Mouse (Mus musculus): ENCODE data around the gene Dmrta1.
"Not testable (repeated sequence)": the region's sequence is repeated elsewhere in the genome, so short reads cannot be mapped to it uniquely, and the experiment has no call there.

The Dmrta1 gene

DNA sequence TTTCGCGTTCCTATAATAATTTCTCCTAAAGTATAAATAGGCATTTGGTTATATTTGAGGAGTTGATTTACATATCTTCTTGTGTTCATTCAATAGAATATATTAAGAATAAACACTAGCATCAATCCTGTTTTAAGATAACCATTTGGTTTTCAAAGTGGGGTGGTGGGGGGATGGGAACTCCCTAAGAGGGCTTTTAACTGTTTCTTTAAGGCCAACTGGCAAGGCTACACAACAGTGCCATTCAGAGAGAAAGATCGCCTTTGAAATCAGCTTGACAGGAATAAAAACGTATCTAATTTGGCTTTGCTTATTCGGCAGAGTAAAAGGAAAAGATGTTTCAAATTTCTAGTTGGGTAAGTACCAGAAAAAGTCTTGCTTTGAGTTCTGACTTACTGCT lies at the start of gene Dmrta1:
TSS of gene Dmrta1 (plus strand) at position 242 of the 400 bp plus-strand sequence.
- DNase-seq: no peak

DNA sequence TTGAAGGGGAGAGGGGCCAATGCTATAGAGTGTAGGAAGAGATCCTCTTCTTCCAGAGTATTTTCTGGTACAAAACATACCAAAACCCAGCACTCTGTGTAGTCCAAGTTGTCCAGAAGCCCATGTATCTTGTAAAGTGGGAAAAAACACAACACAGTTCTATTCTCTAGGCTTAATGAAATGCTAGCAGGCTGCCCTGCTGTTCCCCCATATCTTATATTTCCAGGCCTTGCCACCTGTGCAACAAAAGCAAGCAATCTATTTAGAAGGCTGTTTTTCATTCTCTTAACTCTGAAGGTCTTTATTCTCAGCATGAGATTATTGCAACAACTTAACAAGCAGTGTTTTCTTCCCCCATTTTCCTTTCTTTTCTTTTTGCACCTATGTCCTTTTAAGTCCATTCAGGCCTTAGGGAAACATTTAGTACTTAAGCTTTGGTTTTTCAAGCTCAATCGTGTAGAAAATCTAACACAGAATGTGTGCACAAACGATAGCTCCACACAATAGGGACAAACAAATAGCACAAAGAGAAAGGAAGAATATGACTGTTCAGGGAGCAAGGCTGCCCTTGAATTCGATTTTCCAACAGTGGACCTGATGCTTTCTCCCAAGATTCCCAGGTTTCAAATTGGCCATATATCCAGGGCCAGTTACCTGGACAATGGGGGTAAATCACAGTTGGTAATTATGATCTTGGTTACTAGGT lies 48.7 kb upstream of the Dmrta1 start:
- DNase-seq: no peak

DNA sequence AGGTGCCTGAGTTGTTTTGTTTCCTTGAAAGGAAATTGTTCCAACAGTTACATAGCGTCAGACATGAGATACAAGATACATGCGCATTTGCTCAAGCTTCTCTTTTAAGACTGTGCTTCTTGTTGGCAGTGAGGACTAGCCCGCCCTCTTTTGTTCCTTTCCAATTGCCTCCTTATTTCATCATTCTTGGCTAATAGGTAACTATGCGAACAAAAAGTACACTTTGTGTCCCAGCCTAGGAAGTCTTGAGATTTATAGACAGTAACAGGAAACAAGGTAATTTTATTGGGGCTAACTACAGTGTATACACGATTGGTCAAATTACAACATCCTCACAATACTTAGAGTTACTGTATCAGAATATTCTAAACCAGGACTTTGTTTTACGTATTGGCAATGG lies 47.7 kb upstream of the Dmrta1 start:
- no peak for DNase-seq

DNA sequence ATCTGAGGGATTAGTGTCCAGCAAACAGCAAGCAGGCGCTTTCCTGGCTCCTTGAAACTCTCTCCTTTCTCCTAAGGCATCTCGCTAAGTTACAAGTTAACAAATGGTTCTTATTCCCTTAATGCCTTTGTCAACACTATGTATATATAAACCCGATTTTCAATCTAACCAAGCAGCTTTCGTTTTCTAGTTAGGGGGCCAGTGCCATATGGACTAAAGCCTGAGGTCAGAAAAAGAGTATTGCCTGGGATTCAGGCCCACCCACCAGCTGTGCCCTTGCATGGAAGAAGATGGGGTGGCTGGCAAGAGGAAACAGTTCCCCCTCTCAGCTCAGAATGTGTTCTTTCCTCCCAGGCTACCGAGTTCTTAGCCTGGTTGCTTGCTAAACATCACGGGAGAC lies 40.6 kb upstream of the Dmrta1 start:
- DNase-seq: no peak

DNA sequence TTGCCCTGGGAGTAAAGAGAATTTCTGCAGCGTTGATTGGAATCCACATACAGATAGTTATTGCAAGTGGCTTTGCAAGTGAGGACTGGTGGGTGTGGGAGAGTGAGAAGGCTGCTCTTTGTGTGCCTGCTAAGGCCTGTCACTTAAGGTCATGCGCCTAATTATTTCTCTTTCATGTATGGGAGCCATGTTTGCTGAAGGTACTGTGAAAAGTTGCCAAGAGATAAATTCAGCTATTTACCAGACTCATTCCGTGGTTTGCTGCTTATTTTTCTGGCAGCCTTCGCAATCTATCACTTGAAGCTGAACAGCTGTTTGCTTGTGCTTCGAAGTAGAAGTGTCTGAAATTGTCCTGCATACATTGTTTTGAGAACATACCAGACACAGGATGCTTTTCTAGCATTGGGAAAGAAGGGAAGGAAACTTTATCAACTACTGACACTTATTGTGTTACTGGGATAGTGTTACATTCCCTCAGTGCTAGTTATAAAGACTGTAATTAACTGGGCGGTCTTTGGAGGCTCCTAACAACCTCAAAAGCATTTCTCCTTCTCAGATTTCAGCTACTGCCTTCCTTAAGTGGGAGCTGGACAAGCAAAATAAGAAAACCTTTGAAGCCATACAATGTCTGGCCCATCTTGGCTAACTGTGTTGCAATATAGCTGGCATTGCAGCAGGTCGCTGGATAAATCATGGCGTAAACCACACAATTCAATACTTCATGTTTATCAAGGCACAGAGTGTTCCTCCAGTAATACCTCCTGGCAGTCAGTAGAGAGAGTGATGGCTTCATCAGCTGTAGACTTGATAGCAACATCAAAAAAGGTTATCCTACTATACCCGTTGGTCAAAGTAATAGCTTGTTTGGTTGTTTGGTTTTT lies 34.8 kb upstream of the Dmrta1 start:
- DNase-seq: no peak

DNA sequence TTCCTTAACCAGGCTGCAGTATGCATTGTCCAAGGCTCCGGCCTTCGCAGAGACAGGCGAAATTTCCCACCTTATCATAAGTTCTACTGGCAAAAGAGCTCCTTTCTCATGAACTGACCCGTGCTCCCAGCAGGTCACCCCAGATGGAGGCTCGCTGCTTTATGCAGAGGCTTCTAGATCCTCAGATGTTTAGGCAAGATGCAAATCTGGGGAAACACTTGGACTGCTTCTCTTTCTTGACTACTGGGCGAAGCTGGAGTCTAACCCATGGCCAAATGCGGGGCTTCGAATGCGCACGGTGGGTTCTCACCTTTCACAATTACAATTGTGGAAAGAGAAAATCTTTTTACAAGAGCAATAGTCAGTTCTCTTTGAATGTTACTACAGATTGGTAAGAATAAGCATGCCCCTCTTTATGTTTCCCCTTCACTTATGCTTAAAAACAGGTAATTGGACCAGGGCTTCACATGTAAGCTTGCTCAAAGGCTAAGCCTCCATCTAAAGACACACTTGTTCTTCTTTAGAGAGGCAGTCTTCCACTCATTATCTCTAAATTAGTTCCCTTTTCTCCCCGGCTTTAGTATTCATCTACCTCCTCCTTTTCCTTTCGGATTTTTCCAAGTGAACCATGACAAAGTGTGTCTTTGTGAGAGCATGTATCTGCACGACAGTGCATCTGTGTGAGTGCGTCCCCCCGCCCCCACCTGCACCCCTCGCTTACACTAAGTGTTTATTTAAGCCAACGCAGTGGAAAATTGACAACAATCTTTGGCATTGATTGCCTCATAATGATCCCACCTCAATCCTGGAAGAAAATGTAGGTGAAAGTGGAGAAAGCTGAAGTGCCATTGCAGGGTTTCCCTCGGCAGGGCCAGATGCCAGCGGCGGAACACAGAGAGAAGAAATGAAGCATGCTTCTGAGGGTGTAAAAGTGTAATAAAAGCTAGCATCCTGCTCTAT lies 28.6 kb upstream of the Dmrta1 start:
- DNase-seq: no peak

DNA sequence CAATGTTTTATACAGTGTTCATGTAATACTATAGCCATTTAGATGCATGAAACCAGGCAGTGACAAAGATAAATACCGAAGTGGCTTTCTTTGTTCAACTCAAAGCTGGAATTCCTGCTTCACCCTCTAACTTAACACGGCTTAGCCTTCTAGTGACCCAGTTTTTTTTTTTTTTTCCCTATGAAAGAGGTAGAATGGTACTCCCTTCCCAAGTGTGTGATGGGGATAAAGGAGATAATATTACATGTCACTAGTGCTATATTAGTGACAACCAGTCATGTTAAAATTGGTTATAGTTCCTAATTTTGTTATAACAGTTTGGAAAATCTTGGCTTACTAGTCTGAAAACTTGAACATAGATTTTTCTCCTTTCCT lies 27.9 kb upstream of the Dmrta1 start:
- no peak for DNase-seq

DNA sequence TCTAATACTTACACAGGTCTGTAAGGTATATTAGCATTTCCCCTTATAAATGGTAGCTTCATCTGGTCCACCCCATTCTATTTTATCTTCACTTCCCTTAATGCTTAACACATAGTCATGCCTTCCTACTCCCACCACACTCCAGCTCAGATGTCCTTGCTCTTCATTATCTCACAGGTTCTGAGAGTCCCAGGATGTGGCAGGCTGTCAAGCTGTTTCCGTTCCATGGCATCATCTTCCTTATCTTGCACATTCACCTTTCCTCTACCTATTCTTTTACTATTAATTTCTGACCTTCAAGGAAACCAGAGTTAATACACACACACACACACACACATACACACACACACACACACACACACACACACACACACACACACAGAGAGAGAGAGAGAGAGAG lies 27.5 kb upstream of the Dmrta1 start:
- no peak for DNase-seq

DNA sequence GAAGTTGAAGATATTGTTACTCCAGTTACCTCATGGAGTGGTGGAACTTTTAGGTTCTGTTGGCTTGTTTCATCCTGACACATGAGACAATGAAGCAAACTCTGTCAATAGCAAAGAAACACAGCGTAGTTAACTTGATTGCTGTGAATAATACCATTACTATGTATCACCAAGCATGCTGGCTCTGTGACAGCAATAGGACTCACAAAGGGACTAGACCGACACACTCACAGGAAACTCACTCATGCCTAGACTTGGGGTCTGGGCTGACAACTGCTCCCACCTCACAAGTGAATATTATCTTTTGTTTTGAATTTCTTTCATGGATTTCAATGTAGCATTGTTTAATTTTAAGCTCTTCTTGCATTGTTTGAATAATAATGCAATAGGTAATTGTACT lies 15.8 kb upstream of the Dmrta1 start:
- DNase-seq: no peak

DNA sequence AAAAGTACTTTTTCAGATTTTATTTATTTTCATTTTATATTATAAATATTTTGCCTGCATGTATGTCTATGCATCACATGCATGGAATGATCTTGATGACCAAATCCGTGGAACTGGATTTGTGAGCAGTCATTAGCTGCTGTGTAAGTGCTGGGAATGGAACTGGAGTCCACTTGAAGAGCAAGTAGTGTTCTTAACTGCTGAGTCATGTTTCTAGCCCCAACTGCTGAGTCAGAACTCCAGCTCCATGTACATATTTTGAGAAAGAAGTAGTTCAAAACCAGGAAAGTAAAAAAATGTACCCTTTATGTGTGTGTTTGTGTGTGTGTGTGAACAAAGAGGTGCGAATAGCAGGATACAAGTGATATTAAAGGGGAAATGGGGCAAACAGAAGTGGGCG lies 4.5 kb upstream of the Dmrta1 start:
- DNase-seq: no peak

DNA sequence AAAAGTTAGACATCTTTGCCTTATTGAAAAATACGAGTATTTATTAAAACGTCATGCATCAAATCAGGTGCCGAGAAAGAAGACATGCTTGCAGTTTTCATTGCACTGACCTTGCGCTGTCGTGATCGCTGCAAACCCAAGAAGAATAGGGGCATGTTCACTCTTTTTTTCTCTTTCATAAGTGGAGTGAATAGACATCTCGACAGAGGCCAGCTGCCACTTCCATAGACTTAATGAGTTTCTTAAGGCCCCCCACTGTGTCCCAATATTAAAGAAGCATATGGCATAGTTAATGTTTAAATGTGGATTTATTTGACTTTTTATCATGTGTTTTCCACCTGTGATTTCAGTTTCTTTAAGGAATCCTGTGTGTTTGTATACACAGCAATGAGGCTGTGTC lies 1.3 kb upstream of the Dmrta1 start:
- no peak for DNase-seq

DNA sequence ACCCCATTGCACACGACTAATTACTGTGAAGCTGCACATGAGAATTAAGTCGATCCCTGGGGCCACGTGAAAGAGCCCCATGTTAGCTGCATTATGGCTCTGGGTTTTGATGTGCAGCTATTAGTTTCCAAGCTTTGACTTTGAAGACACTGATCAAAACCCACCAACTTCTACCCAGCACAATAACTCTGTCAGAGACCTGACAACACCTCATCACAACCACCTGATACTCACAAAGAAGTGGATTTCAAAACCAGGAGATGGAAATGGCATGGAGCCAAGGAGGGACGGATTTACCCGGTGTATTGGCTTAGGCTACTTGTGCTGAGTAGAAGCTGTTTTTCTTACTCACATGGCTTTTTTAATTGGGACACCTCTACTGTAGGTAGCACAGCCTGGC lies 523 bp upstream of the Dmrta1 start:
- DNase-seq: no peak

DNA sequence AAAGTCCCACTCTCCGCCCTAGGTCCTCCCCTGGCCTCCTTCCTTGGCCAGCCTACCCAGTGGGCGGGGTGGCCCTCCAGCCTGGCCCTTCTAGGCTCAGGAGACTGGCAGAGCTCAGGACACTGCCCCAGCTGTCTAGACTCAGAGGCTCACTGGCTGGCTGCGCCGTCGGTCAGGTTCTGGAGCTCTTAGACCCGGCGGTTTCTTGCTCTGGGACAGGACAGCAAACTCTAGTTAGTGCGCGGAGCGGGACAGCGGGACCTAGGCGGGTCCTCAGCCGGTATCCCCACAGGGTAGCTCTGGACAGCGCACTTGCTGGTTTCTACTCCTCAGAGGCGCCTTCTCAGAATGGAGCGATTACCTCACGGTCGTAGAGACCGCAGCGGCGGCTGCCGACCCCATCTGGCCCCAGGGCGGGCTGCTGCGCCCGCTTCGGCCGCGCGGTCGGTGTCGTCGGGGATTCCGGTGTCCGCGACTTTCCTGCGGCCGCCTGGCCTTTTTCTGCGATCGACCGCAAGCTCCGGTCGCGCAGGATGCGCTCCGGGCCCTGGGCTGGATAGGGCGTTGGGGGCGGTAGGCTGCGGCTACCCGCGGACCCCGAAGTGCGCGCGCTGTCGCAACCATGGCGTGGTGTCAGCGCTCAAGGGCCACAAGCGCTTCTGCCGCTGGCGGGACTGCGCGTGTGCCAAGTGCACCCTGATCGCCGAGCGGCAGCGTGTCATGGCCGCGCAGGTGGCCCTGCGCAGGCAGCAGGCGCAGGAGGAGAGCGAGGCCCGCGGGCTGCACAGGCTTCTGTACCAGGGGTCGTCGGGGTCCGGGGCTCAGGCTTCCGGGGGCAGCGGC lies 8.9 kb downstream of the Dmrta1 start:
- DNase-seq: no peak

DNA sequence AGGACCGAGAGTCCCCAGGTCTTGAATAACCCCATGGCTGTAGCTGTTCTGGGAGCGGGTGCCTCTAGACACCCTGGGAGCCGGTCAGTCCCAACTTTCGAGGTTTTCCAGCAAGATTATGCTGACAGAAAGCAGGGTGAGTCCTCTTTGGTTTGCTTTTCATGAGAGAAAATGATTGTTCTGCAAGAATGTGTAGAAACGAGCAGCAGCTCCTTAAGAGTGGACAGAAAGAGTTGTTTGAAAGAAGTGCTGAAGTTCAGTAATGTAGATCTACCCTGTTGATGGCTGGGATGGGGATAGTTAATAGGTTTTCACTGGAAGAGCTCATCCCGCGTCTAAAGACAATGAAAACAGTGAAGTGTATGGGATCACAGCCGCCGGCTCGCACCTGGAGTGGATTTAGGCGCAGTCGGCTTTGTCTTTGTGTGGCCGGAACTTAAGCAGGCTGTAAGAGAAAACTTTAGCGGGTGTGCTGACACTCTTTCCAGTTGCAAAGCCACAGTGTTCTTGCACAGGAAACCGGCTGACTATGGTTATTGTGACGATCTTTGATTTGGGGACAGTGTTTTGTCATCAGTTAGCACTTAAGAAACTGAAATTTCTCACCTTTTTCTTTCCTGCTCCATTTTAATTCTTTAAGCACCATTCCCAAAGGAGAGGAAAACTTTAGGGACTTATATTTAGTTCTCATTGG lies 9.7 kb downstream of the Dmrta1 start:
- DNase-seq: no peak

DNA sequence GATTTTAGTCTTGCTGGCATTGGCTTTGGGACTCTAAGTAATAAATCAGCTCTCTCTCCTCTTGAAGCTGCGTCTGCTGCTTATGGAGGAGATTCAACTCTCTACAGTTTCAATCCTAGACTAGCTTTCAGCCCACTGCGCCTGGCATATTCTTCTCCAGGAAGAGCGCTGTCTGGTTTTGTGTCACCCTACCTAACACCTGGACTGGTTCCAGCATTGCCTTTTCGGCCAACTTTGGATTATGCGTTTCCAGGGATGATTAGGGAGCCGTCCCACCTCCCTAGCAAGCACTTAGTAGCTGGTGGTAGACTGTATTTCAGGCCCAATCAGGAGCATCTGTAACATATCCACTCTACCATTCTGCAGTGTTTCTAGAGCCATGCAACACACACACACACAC lies 12.7 kb downstream of the Dmrta1 start:
- DNase-seq: no peak

DNA sequence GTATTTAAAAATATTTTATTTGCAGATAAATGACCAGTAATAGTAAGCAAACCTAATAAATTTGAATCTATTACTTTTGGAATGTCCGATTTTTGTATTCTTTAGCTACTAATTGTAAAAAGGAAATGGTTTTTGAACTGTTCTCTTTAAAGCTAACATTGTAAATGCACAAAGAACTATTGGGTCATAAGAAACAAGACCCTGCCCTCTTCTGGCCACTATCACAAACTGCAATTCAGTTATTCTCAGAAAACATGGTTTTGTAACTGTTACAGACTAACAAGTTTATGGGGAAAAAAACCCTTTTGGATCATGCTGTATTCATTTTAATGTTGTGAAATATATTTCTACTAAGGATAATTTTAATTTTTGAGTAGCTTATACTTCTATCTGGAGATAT lies 13.5 kb downstream of the Dmrta1 start:
- peak; percentile 2 for DNase-seq

DNA sequence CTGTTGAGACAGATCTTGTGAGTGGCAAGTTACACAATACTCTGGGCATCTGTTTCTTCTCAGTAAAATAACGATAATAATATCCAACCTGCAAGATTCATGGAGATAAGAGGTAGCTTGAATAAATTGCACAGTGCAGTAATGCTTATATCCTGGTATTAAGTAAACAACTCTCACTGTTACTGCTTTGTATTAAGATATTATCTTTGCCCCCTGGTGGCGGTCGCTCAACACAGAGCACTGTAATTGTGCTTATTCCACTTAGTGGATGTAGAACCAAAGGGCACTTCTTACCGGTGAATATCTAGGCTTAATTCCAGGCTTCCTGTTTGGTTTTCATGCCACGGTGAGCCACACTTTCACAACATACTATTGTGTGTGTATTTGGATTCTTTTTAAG lies 16.4 kb downstream of the Dmrta1 start:
- DNase-seq: no peak

DNA sequence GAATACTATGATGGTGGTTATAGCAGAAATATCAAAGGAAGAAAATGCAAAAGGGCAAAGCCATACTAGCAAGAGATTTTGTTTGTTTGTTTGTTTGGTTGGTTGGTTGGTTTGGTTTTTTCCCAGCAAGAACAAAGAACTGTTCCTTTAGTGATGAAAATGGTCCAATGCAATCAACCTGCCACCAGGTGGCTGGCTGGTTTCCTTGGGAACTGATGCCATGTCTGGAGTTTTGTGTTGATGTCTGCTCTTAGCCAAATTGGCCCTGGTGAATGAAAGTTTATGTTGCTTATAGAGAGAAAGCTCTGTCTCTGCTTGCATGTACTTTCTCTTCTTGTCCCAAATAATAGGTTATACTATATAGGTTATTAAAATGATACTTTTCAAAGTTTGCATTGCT lies 18.7 kb downstream of the Dmrta1 start:
- no peak for DNase-seq

DNA sequence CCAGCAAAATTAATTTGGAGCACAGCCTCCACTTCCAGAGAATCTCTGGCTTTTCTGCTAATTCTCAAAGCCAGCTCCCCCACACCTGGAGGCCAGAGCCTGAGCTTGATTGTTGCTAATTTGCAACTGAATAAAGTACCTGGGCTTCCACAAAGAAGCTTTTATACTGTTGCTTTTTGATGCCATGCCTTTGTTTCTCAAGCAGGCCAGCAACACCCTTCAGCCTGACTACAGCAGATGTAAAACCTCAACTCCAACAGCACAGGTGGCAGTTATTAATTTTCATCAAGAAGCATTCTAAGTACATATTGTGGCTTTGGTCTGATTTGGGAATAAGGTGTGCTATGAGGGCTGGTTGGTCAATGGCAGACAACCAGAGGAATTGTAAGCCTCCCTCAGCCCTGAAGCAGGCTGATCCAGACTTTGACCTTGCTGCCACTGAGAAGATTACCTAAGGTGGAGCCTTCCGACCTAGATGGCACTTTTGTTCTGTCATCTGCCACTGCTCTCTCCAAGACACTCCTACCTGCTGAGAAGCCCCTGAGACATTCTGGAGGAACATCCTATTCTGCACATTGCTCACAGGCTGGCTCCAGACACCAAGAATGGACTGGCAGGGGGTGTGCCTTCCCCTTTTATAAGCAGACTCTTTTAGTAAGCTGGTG lies 44.4 kb downstream of the Dmrta1 start:
- DNase-seq: not testable (repeated sequence)
